Mouse (Mus musculus): ENCODE data around the gene Kif12. TPM values are rescaled to one million over a fixed set of nuclear protein-coding genes. Genes with fewer than 3 reads are reported as not detected.

The Kif12 gene
- polyA plus RNA-seq, 1 experiment = not detected

GRCm38 (mm10) chr4:63129891-63130624, 41.9 kb downstream of the Kif12 start:
- Histone ChIP-seq H3K4me1 (ENCODE audit: control insufficient read depth, insufficient read depth, low read length) (no peaks in the 10 kb centered on the region), H3K27ac (ENCODE audit: insufficient read depth, low read length) (no peak overlapping the region), H3K9ac (ENCODE audit: low read depth, poor library complexity, severe bottlenecking) (no peak overlapping the region), H3K36me3 (ENCODE audit: control insufficient read depth, insufficient read depth, low read length, poor library complexity, severe bottlenecking) (no peaks in the 10 kb centered on the region), H3K27me3 (ENCODE audit: control insufficient read depth, insufficient read depth, low read length, poor library complexity, severe bottlenecking) (no peaks in the 10 kb centered on the region), H3K9me3 (replicated peaks; ENCODE audit: control insufficient read depth, insufficient read depth, low read length, poor library complexity, severe bottlenecking) (no peaks in the 10 kb centered on the region), H3K4me3 (ENCODE audit: low read depth, low read length) (no peak overlapping the region)
- TF ChIP-seq POLR2A (IDR thresholded peaks at IDR 0.05; ENCODE audit: insufficient read depth, low read length) (no peak), CTCF (IDR thresholded peaks at IDR 0.05; ENCODE audit: low read depth, low read length) (no peak), EP300 (IDR thresholded peaks at IDR 0.05; ENCODE audit: insufficient read depth, low read depth, low read length) (no peak)

- Histone ChIP-seq H3K4me3 (ENCODE audit: low read depth, low read length) (no peak overlapping the region), H3K27me3 (ENCODE audit: control insufficient read depth, insufficient read depth, low read length, poor library complexity, severe bottlenecking) (no peaks in the 10 kb centered on the region), H3K4me1 (ENCODE audit: control insufficient read depth, insufficient read depth, low read length) (no peaks in the 10 kb centered on the region), H3K9ac (ENCODE audit: low read depth, poor library complexity, severe bottlenecking) (no peak overlapping the region), H3K27ac (ENCODE audit: insufficient read depth, low read length) (no peak overlapping the region), H3K36me3 (ENCODE audit: control insufficient read depth, insufficient read depth, low read length, poor library complexity, severe bottlenecking) (no peaks in the 10 kb centered on the region), H3K9me3 (replicated peaks; ENCODE audit: control insufficient read depth, insufficient read depth, low read length, poor library complexity, severe bottlenecking) (no peaks in the 10 kb centered on the region)
- no peak for TF ChIP-seq EP300 (IDR thresholded peaks at IDR 0.05; ENCODE audit: insufficient read depth, low read depth, low read length)
- TF ChIP-seq CTCF (IDR thresholded peaks at IDR 0.05; ENCODE audit: low read depth, low read length) = no peak
- no peak for TF ChIP-seq POLR2A (IDR thresholded peaks at IDR 0.05; ENCODE audit: insufficient read depth, low read length)
These were observed 47.0 kb downstream of the Kif12 start for GRCm38 (mm10) chr4:63124861-63125466.

GRCm38 (mm10) chr4:63118639-63119437, 53.1 kb downstream of the Kif12 start:
- TF ChIP-seq CTCF (IDR thresholded peaks at IDR 0.05; ENCODE audit: low read depth, low read length) = peak; percentile 91
- no peak for TF ChIP-seq EP300 (IDR thresholded peaks at IDR 0.05; ENCODE audit: insufficient read depth, low read depth, low read length)
- no peak for TF ChIP-seq POLR2A (IDR thresholded peaks at IDR 0.05; ENCODE audit: insufficient read depth, low read length)
- Histone ChIP-seq H3K36me3 (ENCODE audit: control insufficient read depth, insufficient read depth, low read length, poor library complexity, severe bottlenecking) (no peaks in the 10 kb centered on the region), H3K27me3 (ENCODE audit: control insufficient read depth, insufficient read depth, low read length, poor library complexity, severe bottlenecking) (no peaks in the 10 kb centered on the region)

More at GRCm38 (mm10) chr4:63118639-63119437, 53.1 kb downstream of the Kif12 start:
- Histone ChIP-seq H3K9ac (ENCODE audit: low read depth, poor library complexity, severe bottlenecking) (no peak overlapping the region), H3K27ac (ENCODE audit: insufficient read depth, low read length) (no peak overlapping the region), H3K4me3 (ENCODE audit: low read depth, low read length) (no peak overlapping the region), H3K9me3 (replicated peaks; ENCODE audit: control insufficient read depth, insufficient read depth, low read length, poor library complexity, severe bottlenecking) (no peaks in the 10 kb centered on the region), H3K4me1 (ENCODE audit: control insufficient read depth, insufficient read depth, low read length) (no peaks in the 10 kb centered on the region)

Other genes with a start within 250 kb of the Kif12 start
- 2.8 and 7.1 TPM in 2 replicates for gene Zfp618, start 206.6 kb downstream of the Kif12 start, polyA plus RNA-seq (2011; ENCODE audit: insufficient read depth, insufficient read length, low read depth, missing spikeins)
- not detected in 2 replicates for gene Ambp, start 17.3 kb downstream of the Kif12 start, polyA plus RNA-seq (2011; ENCODE audit: insufficient read depth, insufficient read length, low read depth, missing spikeins)
- gene Col27a1, start 41.9 kb upstream of the Kif12 start, polyA plus RNA-seq (2011; ENCODE audit: insufficient read depth, insufficient read length, low read depth, missing spikeins) = 1.4 and 1.7 TPM in 2 replicates
- not detected in 2 replicates for gene Orm1, start 172.4 kb upstream of the Kif12 start, polyA plus RNA-seq (2011; ENCODE audit: insufficient read depth, insufficient read length, low read depth, missing spikeins)
- gene Orm3, start 184.0 kb upstream of the Kif12 start, polyA plus RNA-seq (2011; ENCODE audit: insufficient read depth, insufficient read length, low read depth, missing spikeins) = not detected in 2 replicates
- gene Orm2, start 190.3 kb upstream of the Kif12 start, polyA plus RNA-seq (2011; ENCODE audit: insufficient read depth, insufficient read length, low read depth, missing spikeins) = not detected in 2 replicates
- 4.0 and 4.7 TPM in 2 replicates for gene Akna, start 231.2 kb upstream of the Kif12 start, polyA plus RNA-seq (2011; ENCODE audit: insufficient read depth, insufficient read length, low read depth, missing spikeins)